Mouse (Mus musculus): Measurements from ENCODE around the gene Phf23.

DNA sequence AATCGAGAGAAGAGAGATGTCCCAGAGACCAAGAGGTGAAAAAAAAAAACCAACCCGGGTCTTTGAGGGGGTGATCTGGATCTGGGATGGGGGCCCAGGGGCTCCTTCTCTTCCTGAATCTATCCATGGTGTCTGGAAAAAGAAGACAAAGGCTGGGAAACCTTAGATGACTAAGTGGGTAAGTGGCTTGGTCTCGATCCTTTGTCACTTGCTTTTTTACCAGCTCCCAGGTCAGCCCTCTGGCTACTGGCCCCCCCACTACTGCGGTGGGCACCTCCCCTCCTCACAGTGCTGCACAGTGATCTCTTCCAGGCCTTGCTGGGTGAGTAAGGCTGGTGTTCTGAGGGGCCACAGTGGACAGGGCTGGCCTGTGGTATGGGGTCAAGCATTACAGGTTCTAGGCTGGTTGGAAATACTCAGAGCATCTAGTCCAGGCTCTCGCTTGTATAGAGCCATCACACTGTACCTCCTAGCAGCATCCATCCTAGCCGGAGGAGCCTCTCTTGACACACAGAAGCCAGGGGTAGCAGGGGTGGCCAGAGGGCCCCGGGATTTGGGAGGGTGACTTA lies 21.7 kb downstream of the Phf23 start:
- TF ChIP-seq CTCF (IDR thresholded peaks at IDR 0.05) (no peak), EP300 (IDR thresholded peaks at IDR 0.05; ENCODE audit: insufficient read depth, low read depth, low read length) (no peak)
